Mouse (Mus musculus): ENCODE measurements around the gene Gdpgp1.
A peak's percentile ranks its signal among the peaks of the same experiment; 100 is the strongest.

- peak; percentile 26; the same call in 1 of the 2 replicates for TF ChIP-seq CTCF (IDR thresholded peaks at IDR 0.05; ENCODE audit: low read depth)
- TF ChIP-seq EP300 (IDR thresholded peaks at IDR 0.05; ENCODE audit: low read depth), result no peak
Measured at GRCm38 (mm10) chr7:80227065-80227464, 5.6 kb upstream of the Gdpgp1 start.

All from liver, postnatal 0 days (tissue).